8 mouse cellular contexts compared by ENCODE assay signal in the genomic region with DNA sequence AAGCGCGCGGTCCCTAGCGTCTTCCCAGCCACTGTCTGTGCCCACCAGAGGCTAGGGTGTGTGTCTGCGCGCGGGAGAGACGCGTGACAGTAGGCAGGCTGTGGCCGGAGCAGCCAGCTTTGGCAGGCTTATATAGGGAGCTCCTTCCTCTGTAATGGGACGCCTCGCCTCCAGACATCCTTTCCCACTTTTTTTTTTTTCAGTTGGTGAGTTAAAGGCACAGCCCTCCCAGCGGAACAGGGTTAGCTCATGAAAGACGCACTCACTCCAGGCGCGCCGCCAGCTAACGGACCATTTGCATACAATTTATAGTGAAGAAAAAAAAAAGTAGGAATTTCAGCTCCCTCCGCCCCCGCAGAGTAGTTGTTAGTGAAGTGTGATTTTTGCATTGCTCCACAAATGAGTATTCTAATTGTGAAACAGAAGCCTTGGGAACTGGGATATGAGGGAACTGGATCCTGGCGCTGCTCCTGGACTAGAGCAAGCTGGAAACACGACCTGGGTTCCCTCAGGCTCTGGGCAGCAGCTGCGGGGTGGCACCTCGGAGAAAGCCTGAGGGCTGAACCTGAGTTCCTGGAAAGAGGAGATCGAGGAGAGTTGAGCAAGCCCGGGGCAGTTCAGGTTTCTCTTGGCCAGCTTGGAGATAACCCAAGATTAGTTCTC. TPM values are rescaled to one million over a fixed set of nuclear protein-coding genes. Genes with fewer than 3 reads are reported as not detected.
A peak's percentile ranks its signal among the peaks of the same experiment; 100 is the strongest.
DNase-seq lines count a peak whose midpoint lies in the region; ATAC-seq and TF ChIP-seq lines count a peak whose summit lies in the region.

A gene (minus strand): TSS at position 185 of the 663 bp plus-strand sequence.

- ATAC-seq in embryonic facial prominence, embryonic 11.5 days (replicated peaks; ENCODE audit: insufficient number of reproducible peaks, low FRiP score, low TSS enrichment, low read depth): peak; percentile 77
- no peak for ATAC-seq in intestine, postnatal 0 days
- ATAC-seq in stomach, embryonic 15.5 days (ENCODE audit: insufficient read depth, low FRiP score, low read depth): peak; percentile 66; the same call in 1 of the 2 replicates
- no peak for ATAC-seq in activated CD4-positive, CD25-positive, alpha-beta regulatory T cell, adult 4 months

- no peaks in the 10 kb centered on the region for H3K36me3 ChIP-seq in embryonic facial prominence, embryonic 11.5 days (replicated peaks; ENCODE audit: control insufficient read depth, insufficient read depth, low read depth, low read length)
- no peaks in the 10 kb centered on the region for H3K36me3 ChIP-seq in intestine, postnatal 0 days (ENCODE audit: control insufficient read depth, insufficient read depth)
- no peaks in the 10 kb centered on the region for H3K36me3 ChIP-seq in midbrain, embryonic 10.5 days
- no peaks in the 10 kb centered on the region for H3K36me3 ChIP-seq in stomach, embryonic 15.5 days

- H3K4me2 ChIP-seq in embryonic facial prominence, embryonic 11.5 days (ENCODE audit: low read depth, low read length): peak within 1 kb of the TSS; percentile 69
- H3K4me2 ChIP-seq in intestine, postnatal 0 days (replicated peaks; ENCODE audit: low read depth): peak within 1 kb of the TSS; percentile 58
- H3K4me2 ChIP-seq in stomach, embryonic 15.5 days: peak within 1 kb of the TSS; percentile 62

- 0% methylated on average over 26 of the region's 26 CpGs for WGBS in embryonic facial prominence, embryonic 11.5 days
- 3% methylated on average over 26 of the region's 26 CpGs for WGBS in intestine, postnatal 0 days
- WGBS in midbrain, embryonic 10.5 days: under 1% methylated on average over 26 of the region's 26 CpGs
- under 1% methylated on average over 26 of the region's 26 CpGs for WGBS in stomach, embryonic 15.5 days

- no peak; the same call in 1 of the 2 replicates for TF ChIP-seq CTCF in intestine, postnatal 0 days (IDR thresholded peaks at IDR 0.05; ENCODE audit: low read depth)

- H3K9ac ChIP-seq in embryonic facial prominence, embryonic 11.5 days (replicated peaks; ENCODE audit: low read length): peak within 1 kb of the TSS; percentile 43
- H3K9ac ChIP-seq in intestine, postnatal 0 days (ENCODE audit: low read depth, low read length): peak within 1 kb of the TSS; percentile 27
- no peak within 1 kb of the TSS for H3K9ac ChIP-seq in stomach, embryonic 15.5 days

- H3K27me3 ChIP-seq in embryonic facial prominence, embryonic 11.5 days (ENCODE audit: control insufficient read depth, insufficient read depth, low read length): no peaks in the 10 kb centered on the region
- no peaks in the 10 kb centered on the region for H3K27me3 ChIP-seq in intestine, postnatal 0 days (replicated peaks; ENCODE audit: control insufficient read depth, insufficient read depth, low read length)
- peaks cover 42% of the 10 kb centered on the region for H3K27me3 ChIP-seq in midbrain, embryonic 10.5 days (ENCODE audit: low read depth, poor library complexity, severe bottlenecking)
- H3K27me3 ChIP-seq in stomach, embryonic 15.5 days (replicated peaks): no peaks in the 10 kb centered on the region

- no peaks in the 10 kb centered on the region for H3K9me3 ChIP-seq in embryonic facial prominence, embryonic 11.5 days (replicated peaks; ENCODE audit: control insufficient read depth, low read length)
- no peaks in the 10 kb centered on the region for H3K9me3 ChIP-seq in intestine, postnatal 0 days (ENCODE audit: control insufficient read depth)
- no peaks in the 10 kb centered on the region for H3K9me3 ChIP-seq in midbrain, embryonic 10.5 days (replicated peaks)
- no peaks in the 10 kb centered on the region for H3K9me3 ChIP-seq in stomach, embryonic 15.5 days

- peak; percentile 13 to 24 for DNase-seq in adrenal gland, adult 18-20 months (ENCODE audit: low spot score in 2 of 2)
- peak; percentile 68 for DNase-seq in embryonic facial prominence, embryonic 11.5 days (ENCODE audit: low spot score)
- peak; percentile 50 to 81 for DNase-seq in gastrocnemius, postnatal 4 days (ENCODE audit: low spot score in 2 of 2)
- peak; percentile 55 to 89 for DNase-seq in left cerebral cortex, adult 9 months (ENCODE audit: low spot score in 2 of 2)
- peak; percentile 28 for DNase-seq in midbrain, embryonic 10.5 days (ENCODE audit: low spot score)

- H3K27ac ChIP-seq in embryonic facial prominence, embryonic 11.5 days (replicated peaks; ENCODE audit: low read depth, low read length): no peak within 1 kb of the TSS
- no peak within 1 kb of the TSS for H3K27ac ChIP-seq in intestine, postnatal 0 days (ENCODE audit: low read depth, low read length)
- H3K27ac ChIP-seq in midbrain, embryonic 10.5 days (replicated peaks): no peak within 1 kb of the TSS
- H3K27ac ChIP-seq in stomach, embryonic 15.5 days: no peak within 1 kb of the TSS

- H3K4me3 ChIP-seq in embryonic facial prominence, embryonic 11.5 days (ENCODE audit: low read depth, low read length): peak within 1 kb of the TSS; percentile 33
- H3K4me3 ChIP-seq in intestine, postnatal 0 days (ENCODE audit: low read depth, low read length): peak within 1 kb of the TSS; percentile 39
- peak within 1 kb of the TSS; percentile 51 for H3K4me3 ChIP-seq in midbrain, embryonic 10.5 days
- peak within 1 kb of the TSS; percentile 36 for H3K4me3 ChIP-seq in stomach, embryonic 15.5 days (replicated peaks)

- H3K4me1 ChIP-seq in embryonic facial prominence, embryonic 11.5 days (ENCODE audit: control insufficient read depth, insufficient read depth, low read length): no peaks in the 10 kb centered on the region; the same call in 1 of the 2 replicates
- H3K4me1 ChIP-seq in intestine, postnatal 0 days (replicated peaks; ENCODE audit: control insufficient read depth, insufficient read depth, low read length): no peaks in the 10 kb centered on the region
- peaks cover 11% of the 10 kb centered on the region for H3K4me1 ChIP-seq in midbrain, embryonic 10.5 days
- no peaks in the 10 kb centered on the region for H3K4me1 ChIP-seq in stomach, embryonic 15.5 days

RNA-seq across cellular contexts. Expression of the gene that starts here (rescaled TPM):
- total RNA-seq in adrenal gland, adult 18-20 months (2021): 1 to 10 TPM; 2.4 to 5.2 TPM
- polyA plus RNA-seq in embryonic facial prominence, embryonic 11.5 days (2014; fragmentation: Nextera tagmentation; extraction: Ambion mirVana): 13.0 and 13.8 TPM in 2 replicates
- 10 to 100 TPM; 70.3 to 71.8 TPM for total RNA-seq in gastrocnemius, postnatal 4 days (2021)
- polyA plus RNA-seq in intestine, postnatal 0 days (2015; fragmentation: Nextera tagmentation; extraction: Ambion mirVana): 11.2 and 12.2 TPM in 2 replicates
- polyA plus RNA-seq in midbrain, embryonic 10.5 days (2016; fragmentation: Nextera tagmentation; extraction: Ambion mirVana): 3.2 and 5.2 TPM in 2 replicates
- 12.6 TPM in 2 replicates for polyA plus RNA-seq in stomach, embryonic 15.5 days (2015; fragmentation: Nextera tagmentation; extraction: Ambion mirVana)
- under 1 TPM; 0.09 to 0.33 TPM for polyA plus RNA-seq in activated CD4-positive, CD25-positive, alpha-beta regulatory T cell, adult 4 months (2017; shearing (Covaris generic))

Comparison
In these comparisons a context has a peak if more than half of its experiments do, and no peak if none do; other contexts are left out.
1. RNA of the gene that starts here (total RNA-seq): 70.3 to 71.8 TPM in gastrocnemius, postnatal 4 days; 2.4 to 5.2 TPM in adrenal gland, adult 18-20 months; every median in the first group is over 10 times any median in the second.
2. DNase-seq: peak in every context shown above with its lines; median percentile 72 in left cerebral cortex, adult 9 months; 68 in embryonic facial prominence, embryonic 11.5 days; 66 in gastrocnemius, postnatal 4 days; 28 in midbrain, embryonic 10.5 days; 18 in adrenal gland, adult 18-20 months.
3. ATAC-seq: peak in embryonic facial prominence, embryonic 11.5 days (single experiment) and stomach, embryonic 15.5 days (single experiment); none in intestine, postnatal 0 days (single experiment) and activated CD4-positive, CD25-positive, alpha-beta regulatory T cell, adult 4 months (single experiment).
4. Peak in every context shown above with its lines, with median percentiles within 50 percentile points of each other: H3K4me2 ChIP-seq and H3K4me3 ChIP-seq.